Mouse (Mus musculus): ENCODE measurements around the gene D130040H23Rik. TPM values are rescaled to one million over a fixed set of nuclear protein-coding genes. Genes with fewer than 3 reads are reported as not detected.
"Not testable (repeated sequence)": the region's sequence is repeated elsewhere in the genome, so short reads cannot be mapped to it uniquely, and the experiment has no call there.

The D130040H23Rik gene
- 7.6 and 9.3 TPM in 2 replicates for polyA plus RNA-seq (2014; fragmentation: Nextera tagmentation; extraction: Ambion mirVana)

- H3K9me3 ChIP-seq (ENCODE audit: control insufficient read depth, low read depth, low read length) = no peaks in the 10 kb centered on the region
Measured at GRCm38 (mm10) chr8:69270386-69271202, at the start of gene D130040H23Rik. Gene D130040H23Rik, plus strand, starts transcription at chr8:69271080.

GRCm38 (mm10) chr8:69242541-69242940, 28.3 kb upstream of the D130040H23Rik start:
- Histone ChIP-seq H3K4me2 (replicated peaks; ENCODE audit: low read depth, low read length) (no peak overlapping the region), H3K9me3 (ENCODE audit: control insufficient read depth, low read depth, low read length) (no peaks in the 10 kb centered on the region), H3K4me3 (ENCODE audit: low read depth, low read length) (no peak overlapping the region), H3K9ac (replicated peaks; ENCODE audit: low read depth, low read length) (no peak overlapping the region), H3K36me3 (ENCODE audit: control insufficient read depth, insufficient read depth, low read length) (no peaks in the 10 kb centered on the region), H3K4me1 (ENCODE audit: control insufficient read depth, insufficient read depth, low read length) (no peaks in the 10 kb centered on the region), H3K27ac (ENCODE audit: low read length) (no peak overlapping the region), H3K27me3 (ENCODE audit: control insufficient read depth, insufficient read depth, low read length) (no peaks in the 10 kb centered on the region)
- WGBS = 51% methylated on average over 2 of the region's 2 CpGs
- no peak for ATAC-seq (ENCODE audit: insufficient number of reproducible peaks, insufficient read depth, low FRiP score, low read depth)

More at GRCm38 (mm10) chr8:69270386-69271202, at the start of gene D130040H23Rik:
- no peaks in the 10 kb centered on the region for H3K36me3 ChIP-seq (ENCODE audit: control insufficient read depth, insufficient read depth, low read length)
- peak within 1 kb of the TSS; percentile 54 for H3K9ac ChIP-seq (replicated peaks; ENCODE audit: low read depth, low read length)
- ATAC-seq (ENCODE audit: insufficient number of reproducible peaks, insufficient read depth, low FRiP score, low read depth) = peak; percentile 99
- H3K27me3 ChIP-seq (ENCODE audit: control insufficient read depth, insufficient read depth, low read length) = no peaks in the 10 kb centered on the region
- H3K4me2 ChIP-seq (replicated peaks; ENCODE audit: low read depth, low read length) = peak within 1 kb of the TSS; percentile 45
- 6% methylated on average over 12 of the region's 12 CpGs for WGBS
- H3K27ac ChIP-seq (ENCODE audit: low read length) = peak within 1 kb of the TSS; percentile 77; the same call in 1 of the 2 replicates
- peak within 1 kb of the TSS; percentile 55 for H3K4me3 ChIP-seq (ENCODE audit: low read depth, low read length)
- H3K4me1 ChIP-seq (ENCODE audit: control insufficient read depth, insufficient read depth, low read length) = 0 out of 2 replicates have a peak, but pooled peaks cover 3% of the 10 kb centered on the region

DNA sequence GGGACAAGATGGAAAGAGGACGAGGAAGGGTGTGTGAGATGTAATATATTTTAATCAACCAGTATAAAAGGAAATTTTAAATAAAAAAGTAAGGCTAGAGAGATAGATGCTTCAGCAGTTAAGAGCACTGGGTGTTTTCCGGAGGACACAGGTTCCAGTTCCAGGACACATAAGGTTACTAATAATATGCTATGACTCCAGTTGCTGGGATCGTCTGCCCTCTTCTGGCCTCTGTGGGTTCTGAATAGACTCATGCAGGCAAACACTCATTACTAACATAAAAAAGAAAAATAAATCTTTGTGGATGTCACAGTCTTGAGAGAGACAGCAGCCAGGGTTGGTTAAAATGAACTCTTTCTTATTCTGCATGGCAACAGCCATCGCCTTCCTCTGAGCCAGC, 2.4 kb upstream of the D130040H23Rik start:
- no peak overlapping the region for H3K27ac ChIP-seq (ENCODE audit: low read length)
- WGBS = 64% methylated on average over 4 of the region's 4 CpGs
- H3K36me3 ChIP-seq (ENCODE audit: control insufficient read depth, insufficient read depth, low read length) = no peaks in the 10 kb centered on the region
- no peak overlapping the region for H3K9ac ChIP-seq (replicated peaks; ENCODE audit: low read depth, low read length)
- no peak overlapping the region for H3K4me3 ChIP-seq (ENCODE audit: low read depth, low read length)
- H3K4me1 ChIP-seq (ENCODE audit: control insufficient read depth, insufficient read depth, low read length) = 0 out of 2 replicates have a peak, but pooled peaks cover 3% of the 10 kb centered on the region
- no peak for ATAC-seq (ENCODE audit: insufficient number of reproducible peaks, insufficient read depth, low FRiP score, low read depth)
- no peak overlapping the region for H3K4me2 ChIP-seq (replicated peaks; ENCODE audit: low read depth, low read length)
- H3K9me3 ChIP-seq (ENCODE audit: control insufficient read depth, low read depth, low read length) = no peaks in the 10 kb centered on the region
- no peaks in the 10 kb centered on the region for H3K27me3 ChIP-seq (ENCODE audit: control insufficient read depth, insufficient read depth, low read length)

DNA sequence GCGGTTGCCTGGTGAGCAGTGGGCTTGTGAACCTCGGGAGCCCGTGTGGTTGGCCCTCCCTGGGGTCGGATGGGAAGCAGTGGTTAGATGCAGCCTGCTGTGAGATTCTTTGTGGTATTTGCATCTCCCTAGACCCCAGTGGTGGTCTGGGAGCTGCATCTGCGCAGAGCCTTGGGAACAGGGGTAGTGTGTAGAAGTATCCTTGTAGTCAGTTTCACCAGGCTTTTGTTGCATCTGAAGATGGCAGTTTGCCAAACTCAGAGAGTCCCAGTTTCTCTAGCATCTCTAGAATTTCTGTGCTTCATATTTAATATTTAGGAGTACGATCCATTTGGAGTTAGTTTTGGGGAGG, 299 bp downstream of the D130040H23Rik start:
- Histone ChIP-seq H3K9ac (replicated peaks; ENCODE audit: low read depth, low read length) (peak overlapping the region; percentile 54), H3K27ac (ENCODE audit: low read length) (peak overlapping the region; percentile 77; the same call in 1 of the 2 replicates), H3K36me3 (ENCODE audit: control insufficient read depth, insufficient read depth, low read length) (no peaks in the 10 kb centered on the region), H3K4me3 (ENCODE audit: low read depth, low read length) (peak overlapping the region; percentile 55), H3K9me3 (ENCODE audit: control insufficient read depth, low read depth, low read length) (no peaks in the 10 kb centered on the region), H3K4me2 (replicated peaks; ENCODE audit: low read depth, low read length) (peak overlapping the region; percentile 45), H3K27me3 (ENCODE audit: control insufficient read depth, insufficient read depth, low read length) (no peaks in the 10 kb centered on the region), H3K4me1 (ENCODE audit: control insufficient read depth, insufficient read depth, low read length) (0 out of 2 replicates have a peak, but pooled peaks cover 3% of the 10 kb centered on the region)
- peak; percentile 79; the same call in 1 of the 2 replicates for ATAC-seq (ENCODE audit: insufficient number of reproducible peaks, insufficient read depth, low FRiP score, low read depth)
- 16% methylated on average over 6 of the region's 6 CpGs for WGBS

- Histone ChIP-seq H3K9ac (replicated peaks; ENCODE audit: low read depth, low read length) (no peak overlapping the region), H3K36me3 (ENCODE audit: control insufficient read depth, insufficient read depth, low read length) (no peaks in the 10 kb centered on the region), H3K4me2 (replicated peaks; ENCODE audit: low read depth, low read length) (no peak overlapping the region), H3K27me3 (ENCODE audit: control insufficient read depth, insufficient read depth, low read length) (no peaks in the 10 kb centered on the region), H3K9me3 (ENCODE audit: control insufficient read depth, low read depth, low read length) (no peaks in the 10 kb centered on the region), H3K4me1 (ENCODE audit: control insufficient read depth, insufficient read depth, low read length) (0 out of 2 replicates have a peak, but pooled peaks cover 3% of the 10 kb centered on the region), H3K4me3 (ENCODE audit: low read depth, low read length) (no peak overlapping the region), H3K27ac (ENCODE audit: low read length) (no peak overlapping the region)
- WGBS = 81% methylated on average over 6 of the region's 6 CpGs
- no peak for ATAC-seq (ENCODE audit: insufficient number of reproducible peaks, insufficient read depth, low FRiP score, low read depth)
Measured at GRCm38 (mm10) chr8:69272435-69272834, 1.6 kb downstream of the D130040H23Rik start.

DNA sequence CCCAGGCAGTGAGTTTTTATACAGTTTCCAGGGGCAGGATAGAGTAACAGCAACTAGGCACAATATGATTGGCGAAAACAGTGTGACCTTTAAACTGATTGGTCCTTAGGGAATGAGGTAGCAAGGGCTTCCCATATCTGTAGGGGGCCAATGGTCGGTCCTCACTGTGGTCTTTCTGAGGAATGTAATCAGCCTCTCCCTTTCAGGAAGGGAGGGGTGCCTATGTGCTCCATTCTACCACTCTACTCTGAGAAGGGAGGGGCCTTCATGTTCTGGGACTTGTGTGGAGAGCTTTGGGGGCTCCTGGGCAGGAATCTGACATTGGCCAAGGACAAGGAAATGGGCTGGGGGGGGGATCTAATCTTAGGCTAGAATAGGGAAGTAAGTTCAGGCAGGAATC, 53.9 kb downstream of the D130040H23Rik start:
- no peak overlapping the region for H3K4me2 ChIP-seq (replicated peaks; ENCODE audit: low read depth, low read length)
- no peak overlapping the region for H3K4me3 ChIP-seq (ENCODE audit: low read depth, low read length)
- H3K4me1 ChIP-seq (ENCODE audit: control insufficient read depth, insufficient read depth, low read length) = no peaks in the 10 kb centered on the region
- no peaks in the 10 kb centered on the region for H3K27me3 ChIP-seq (ENCODE audit: control insufficient read depth, insufficient read depth, low read length)
- H3K9ac ChIP-seq (replicated peaks; ENCODE audit: low read depth, low read length) = no peak overlapping the region
- no peaks in the 10 kb centered on the region for H3K36me3 ChIP-seq (ENCODE audit: control insufficient read depth, insufficient read depth, low read length)
- ATAC-seq (ENCODE audit: insufficient number of reproducible peaks, insufficient read depth, low FRiP score, low read depth) = no peak
- no peak overlapping the region for H3K27ac ChIP-seq (ENCODE audit: low read length)
- WGBS = 82% methylated on average over 2 of the region's 2 CpGs
- H3K9me3 ChIP-seq (ENCODE audit: control insufficient read depth, low read depth, low read length) = no peaks in the 10 kb centered on the region

DNA sequence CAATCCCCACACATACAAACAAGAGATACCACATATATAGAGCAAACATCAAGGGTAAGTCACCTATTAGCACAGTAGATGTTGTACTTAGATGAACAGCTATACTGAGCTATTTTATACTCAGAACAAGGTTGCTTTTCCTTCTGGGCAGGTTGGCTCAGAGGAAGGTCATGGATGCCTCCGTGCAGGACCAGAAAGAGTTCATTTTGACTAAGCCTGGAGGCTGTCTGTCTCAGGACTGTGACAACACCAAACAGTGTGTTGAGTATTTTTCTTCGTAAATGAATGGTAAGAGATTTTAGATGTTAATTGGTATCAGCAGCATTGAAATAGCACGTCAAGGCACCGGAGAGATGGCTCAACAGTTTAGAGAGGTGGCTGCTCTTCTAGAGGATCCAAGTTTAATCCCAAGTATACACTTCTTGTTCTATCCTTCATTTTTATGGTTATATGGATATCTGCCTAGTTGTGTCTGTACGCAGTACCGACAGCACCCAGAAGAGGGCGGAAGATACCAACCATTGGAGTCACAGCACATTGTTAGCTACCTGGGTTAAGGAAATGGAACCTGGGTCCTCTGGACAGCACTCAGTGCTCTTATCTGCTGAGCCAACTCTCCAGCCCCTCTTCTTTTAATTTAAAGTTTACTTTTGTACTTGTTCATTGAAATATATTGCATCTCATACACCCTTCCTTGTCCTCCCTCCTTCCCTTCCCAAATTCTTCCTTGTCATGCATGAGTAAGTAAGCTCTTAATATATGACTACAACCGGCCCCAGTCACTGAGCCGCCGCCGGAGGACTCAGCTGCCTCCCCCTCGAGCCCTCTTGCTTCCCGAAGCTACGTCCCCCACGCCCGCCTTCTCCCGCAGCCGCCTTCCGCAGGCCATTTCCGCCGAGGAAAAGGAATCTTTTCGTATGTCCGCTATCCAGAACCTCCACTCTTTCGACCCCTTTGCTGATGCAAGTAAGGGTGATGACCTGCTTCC, 57.7 kb downstream of the D130040H23Rik start:
- WGBS = 12% methylated on average over 24 of the region's 24 CpGs
- peak overlapping the region; percentile 53 for H3K4me2 ChIP-seq (replicated peaks; ENCODE audit: low read depth, low read length)
- H3K9me3 ChIP-seq (ENCODE audit: control insufficient read depth, low read depth, low read length) = no peaks in the 10 kb centered on the region
- no peak overlapping the region for H3K27ac ChIP-seq (ENCODE audit: low read length)
- peak; percentile 83 for ATAC-seq (ENCODE audit: insufficient number of reproducible peaks, insufficient read depth, low FRiP score, low read depth)
- peak overlapping the region; percentile 24; the same call in 1 of the 2 replicates for H3K4me3 ChIP-seq (ENCODE audit: low read depth, low read length)
- no peaks in the 10 kb centered on the region for H3K4me1 ChIP-seq (ENCODE audit: control insufficient read depth, insufficient read depth, low read length)
- H3K27me3 ChIP-seq (ENCODE audit: control insufficient read depth, insufficient read depth, low read length) = no peaks in the 10 kb centered on the region
- peak overlapping the region; percentile 21; the same call in 1 of the 2 replicates for H3K9ac ChIP-seq (replicated peaks; ENCODE audit: low read depth, low read length)
- H3K36me3 ChIP-seq (ENCODE audit: control insufficient read depth, insufficient read depth, low read length) = no peaks in the 10 kb centered on the region

GRCm38 (mm10) chr8:69329289-69329688, 58.4 kb downstream of the D130040H23Rik start:
- WGBS = 52% methylated on average over 6 of the region's 6 CpGs
- not testable (repeated sequence) for H3K9me3 ChIP-seq (ENCODE audit: control insufficient read depth, low read depth, low read length); H3K27me3 ChIP-seq (ENCODE audit: control insufficient read depth, insufficient read depth, low read length); ATAC-seq (ENCODE audit: insufficient number of reproducible peaks, insufficient read depth, low FRiP score, low read depth); H3K27ac ChIP-seq (ENCODE audit: low read length); H3K4me1 ChIP-seq (ENCODE audit: control insufficient read depth, insufficient read depth, low read length); H3K36me3 ChIP-seq (ENCODE audit: control insufficient read depth, insufficient read depth, low read length)
- H3K9ac ChIP-seq (replicated peaks; ENCODE audit: low read depth, low read length) = peak overlapping the region; percentile 21; the same call in 1 of the 2 replicates
- peak overlapping the region; percentile 24; the same call in 1 of the 2 replicates for H3K4me3 ChIP-seq (ENCODE audit: low read depth, low read length)
- H3K4me2 ChIP-seq (replicated peaks; ENCODE audit: low read depth, low read length) = peak overlapping the region; percentile 53

Measured in stomach, embryonic 14.5 days (tissue).